14 mouse cellular contexts compared by ENCODE assay signal in genomic region chr1:193422886-193423285, GRCm38 (mm10). TPM values are rescaled to one million over a fixed set of nuclear protein-coding genes. Genes with fewer than 3 reads are reported as not detected.
DNase-seq lines count a peak whose midpoint lies in the region; ATAC-seq and TF ChIP-seq lines count a peak whose summit lies in the region.
"Had no signal": no experiment of that assay in that cellular context is flagged by ENCODE, and none has a peak within 500 bp of the region (broad histone marks: within the 10 kb centered on the region; RNA-seq: fewer than 3 reads in every experiment).

No protein-coding gene starts in this region.

- no peak for DNase-seq in forebrain, postnatal 0 days
- no peak for DNase-seq in lung, postnatal 14 days
- no peak for DNase-seq in liver, embryonic 13.5 days
- no peak for DNase-seq in frontal cortex, postnatal 25 days (ENCODE audit: low spot score in 2 of 2)
- DNase-seq in cerebellum, adult 2 months, result no peak
- DNase-seq: cerebellum, postnatal 25 days; gastrocnemius, adult 2 months; kidney, postnatal 4 days; lung, adult 18-20 months; right cerebral cortex, postnatal 14 days had no signal

- TF ChIP-seq POLR2A in cerebellum, adult 2 months (IDR thresholded peaks at IDR 0.05; ENCODE audit: borderline replicate concordance, insufficient read depth, low read length), result no peak

- TF ChIP-seq CTCF in forebrain, postnatal 0 days (IDR thresholded peaks at IDR 0.05; ENCODE audit: low read depth), result no peak
- no peak for TF ChIP-seq CTCF in cerebellum, adult 2 months (IDR thresholded peaks at IDR 0.05; ENCODE audit: borderline replicate concordance, insufficient read depth, low read depth, low read length)

- H3K27me3 ChIP-seq in forebrain, embryonic 16.5 days (replicated peaks; ENCODE audit: control insufficient read depth, insufficient read depth, low read length), result peaks cover 9% of the 10 kb centered on the region
- no peaks in the 10 kb centered on the region; the same call in 1 of the 2 replicates for H3K27me3 ChIP-seq in forebrain, postnatal 0 days (ENCODE audit: insufficient read depth, low read length)
- H3K27me3 ChIP-seq in lung, embryonic 16.5 days (ENCODE audit: control insufficient read depth, insufficient read depth, low read depth, low read length), result no peaks in the 10 kb centered on the region
- no peaks in the 10 kb centered on the region for H3K27me3 ChIP-seq in liver, embryonic 13.5 days
- H3K27me3 ChIP-seq in stomach, embryonic 14.5 days (ENCODE audit: control insufficient read depth, insufficient read depth, low read length), result no peaks in the 10 kb centered on the region
- H3K27me3 ChIP-seq in cerebellum, adult 2 months (ENCODE audit: control insufficient read depth, insufficient read depth, low read length), result no peaks in the 10 kb centered on the region; the same call in 1 of the 2 replicates

- H3K9ac ChIP-seq in forebrain, embryonic 16.5 days (replicated peaks; ENCODE audit: low read depth, low read length), result no peak overlapping the region
- H3K9ac ChIP-seq in forebrain, postnatal 0 days, result no peak overlapping the region
- no peak overlapping the region for H3K9ac ChIP-seq in lung, embryonic 16.5 days (ENCODE audit: low read length)
- no peak overlapping the region for H3K9ac ChIP-seq in liver, embryonic 13.5 days
- H3K9ac ChIP-seq in stomach, embryonic 14.5 days (replicated peaks; ENCODE audit: low read depth, low read length), result no peak overlapping the region

- H3K9me3 ChIP-seq in forebrain, embryonic 16.5 days (ENCODE audit: control insufficient read depth, low read length), result no peaks in the 10 kb centered on the region
- H3K9me3 ChIP-seq in forebrain, postnatal 0 days (ENCODE audit: low read length), result no peaks in the 10 kb centered on the region
- H3K9me3 ChIP-seq in lung, embryonic 16.5 days (ENCODE audit: control insufficient read depth, low read length), result no peaks in the 10 kb centered on the region
- H3K9me3 ChIP-seq in liver, embryonic 13.5 days (replicated peaks), result no peaks in the 10 kb centered on the region
- H3K9me3 ChIP-seq in stomach, embryonic 14.5 days (ENCODE audit: control insufficient read depth, low read depth, low read length), result no peaks in the 10 kb centered on the region

- no peak overlapping the region for H3K4me2 ChIP-seq in forebrain, embryonic 16.5 days (ENCODE audit: low read length)
- H3K4me2 ChIP-seq in forebrain, postnatal 0 days (ENCODE audit: low read depth), result no peak overlapping the region
- H3K4me2 ChIP-seq in lung, embryonic 16.5 days (ENCODE audit: low read depth, low read length), result no peak overlapping the region
- no peak overlapping the region for H3K4me2 ChIP-seq in liver, embryonic 13.5 days
- H3K4me2 ChIP-seq in stomach, embryonic 14.5 days (replicated peaks; ENCODE audit: low read depth, low read length), result no peak overlapping the region

- peaks cover 22% of the 10 kb centered on the region for H3K4me1 ChIP-seq in forebrain, embryonic 16.5 days (replicated peaks; ENCODE audit: control insufficient read depth, insufficient read depth, low read length)
- peaks cover 3% of the 10 kb centered on the region; the same call in 1 of the 2 replicates for H3K4me1 ChIP-seq in forebrain, postnatal 0 days (ENCODE audit: insufficient read depth)
- H3K4me1 ChIP-seq in lung, embryonic 16.5 days (replicated peaks; ENCODE audit: control insufficient read depth, insufficient read depth, low read length), result peaks cover 26% of the 10 kb centered on the region
- H3K4me1 ChIP-seq in liver, embryonic 13.5 days (replicated peaks), result peaks cover 23% of the 10 kb centered on the region
- H3K4me1 ChIP-seq in stomach, embryonic 14.5 days (ENCODE audit: control insufficient read depth, insufficient read depth, low read length), result peaks cover 13% of the 10 kb centered on the region; the same call in 1 of the 2 replicates
- H3K4me1 ChIP-seq in cerebellum, adult 2 months (ENCODE audit: control insufficient read depth, insufficient read depth, low read length), result no peaks in the 10 kb centered on the region

- H3K36me3 ChIP-seq in forebrain, embryonic 16.5 days (ENCODE audit: control insufficient read depth, insufficient read depth), result no peaks in the 10 kb centered on the region
- H3K36me3 ChIP-seq in forebrain, postnatal 0 days (ENCODE audit: insufficient read depth), result no peaks in the 10 kb centered on the region
- no peaks in the 10 kb centered on the region for H3K36me3 ChIP-seq in lung, embryonic 16.5 days (ENCODE audit: control insufficient read depth, insufficient read depth, low read length)
- no peaks in the 10 kb centered on the region for H3K36me3 ChIP-seq in liver, embryonic 13.5 days
- H3K36me3 ChIP-seq in stomach, embryonic 14.5 days (ENCODE audit: control insufficient read depth, insufficient read depth, low read length), result no peaks in the 10 kb centered on the region

- no peak overlapping the region for H3K27ac ChIP-seq in forebrain, embryonic 16.5 days (ENCODE audit: low read length)
- H3K27ac ChIP-seq in forebrain, postnatal 0 days (ENCODE audit: low read depth, low read length), result no peak overlapping the region
- H3K27ac ChIP-seq in lung, embryonic 16.5 days (ENCODE audit: low read length), result peak overlapping the region; percentile 76
- H3K27ac ChIP-seq in liver, embryonic 13.5 days, result no peak overlapping the region
- H3K27ac ChIP-seq in stomach, embryonic 14.5 days (ENCODE audit: low read length), result peak overlapping the region; percentile 50
- no peak overlapping the region for H3K27ac ChIP-seq in cerebellum, adult 2 months (ENCODE audit: insufficient read depth, low read length)
- H3K27ac ChIP-seq: gastrocnemius, adult 2 months had no signal

- peak; percentile 23; the same call in 1 of the 2 replicates for ATAC-seq in forebrain, embryonic 16.5 days
- ATAC-seq in forebrain, postnatal 0 days, result no peak
- ATAC-seq in lung, embryonic 16.5 days (ENCODE audit: low read depth), result peak; percentile 27; the same call in 1 of the 2 replicates
- peak; percentile 33; the same call in 1 of the 2 replicates for ATAC-seq in liver, embryonic 13.5 days (ENCODE audit: low read depth)
- peak; percentile 71 for ATAC-seq in stomach, embryonic 14.5 days (ENCODE audit: insufficient number of reproducible peaks, insufficient read depth, low FRiP score, low read depth)

- H3K4me3 ChIP-seq in forebrain, embryonic 16.5 days (replicated peaks; ENCODE audit: low read length), result no peak overlapping the region
- no peak overlapping the region for H3K4me3 ChIP-seq in forebrain, postnatal 0 days (ENCODE audit: low read depth, low read length)
- no peak overlapping the region for H3K4me3 ChIP-seq in lung, embryonic 16.5 days (ENCODE audit: low read length)
- H3K4me3 ChIP-seq in liver, embryonic 13.5 days (replicated peaks), result no peak overlapping the region
- H3K4me3 ChIP-seq in stomach, embryonic 14.5 days (ENCODE audit: low read depth, low read length), result no peak overlapping the region
- no peak overlapping the region for H3K4me3 ChIP-seq in cerebellum, adult 2 months (replicated peaks; ENCODE audit: insufficient read depth, low read depth, low read length)
- H3K4me3 ChIP-seq: gastrocnemius, adult 2 months had no signal

- 56% methylated on average over 1 of the region's 1 CpGs for WGBS in forebrain, embryonic 16.5 days
- WGBS in forebrain, postnatal 0 days, result 93% methylated on average over 1 of the region's 1 CpGs
- WGBS in lung, embryonic 16.5 days, result 55% methylated on average over 1 of the region's 1 CpGs
- WGBS in liver, embryonic 13.5 days (ENCODE audit: insufficient replicate concordance), result 18% methylated on average over 1 of the region's 1 CpGs
- WGBS in stomach, embryonic 14.5 days, result 53% methylated on average over 1 of the region's 1 CpGs
- WGBS in cerebellum, adult 2 months, result 73% methylated on average over 1 of the region's 1 CpGs

RNA-seq across cellular contexts. Expression of gene Camk1g, which starts 52.8 kb away (rescaled TPM):
- 49.9 and 51.9 TPM in 2 replicates for polyA plus RNA-seq in forebrain, embryonic 16.5 days (2015; fragmentation: Nextera tagmentation; extraction: Ambion mirVana)
- total RNA-seq in forebrain, postnatal 0 days (2014; rRNA removed), result 50.3 and 56.1 TPM in 2 replicates
- 37.4 and 46.0 TPM in 2 replicates for polyA plus RNA-seq in forebrain, postnatal 0 days (2015; fragmentation: Nextera tagmentation; extraction: Ambion mirVana)
- 43.2 and 45.0 TPM in 2 replicates for polyA plus RNA-seq in lung, embryonic 16.5 days (2015; fragmentation: Nextera tagmentation; extraction: Ambion mirVana)
- 0.35 and 0.59 TPM in 2 replicates for polyA plus RNA-seq in liver, embryonic 13.5 days (2015; fragmentation: Nextera tagmentation; extraction: Ambion mirVana)
- 7.6 and 10.5 TPM in 2 replicates for polyA plus RNA-seq in stomach, embryonic 14.5 days (2014; fragmentation: Nextera tagmentation; extraction: Ambion mirVana)
- 23.4 and 26.4 TPM in 2 replicates for polyA plus RNA-seq in cerebellum, adult 2 months (2012; rRNA removed)
- total RNA-seq: ES-E14 had no signal

Comparison
In these comparisons a context has a peak if more than half of its experiments do, and no peak if none do; other contexts are left out.
1. H3K27ac ChIP-seq: peak in lung, embryonic 16.5 days (single experiment) and stomach, embryonic 14.5 days (single experiment); none in forebrain, embryonic 16.5 days (single experiment), forebrain, postnatal 0 days (single experiment), liver, embryonic 13.5 days (single experiment) and cerebellum, adult 2 months (single experiment).